Mouse (Mus musculus) neural tube, embryonic 12.5 days (tissue): ENCODE measurements at regions not wholly inside any gene's neighbourhood (a gene's known extent, or its start where the extent isn't known, plus 50 kb on each side); places are given as distances from the start of the nearest gene placed in this dataset.
A peak's percentile ranks its signal among the peaks of the same experiment; 100 is the strongest.

Source experiments
- ATAC-seq: fragments of 200-750 bp; cut with Nextera tagmentation; 2 replicates; pipeline ENCODE4 v1.8.0; 2017; ENCODE audit warnings: low read depth, mild to moderate bottlenecking, moderate TSS enrichment, moderate library complexity; ENCODE audit not compliant: low FRiP score
- H3K27ac ChIP-seq: fragments of 300-500 bp; sonication (generic); 2 replicates; pipeline ENCODE4 v1.5.1; 2016
- H3K27me3 ChIP-seq: fragments of 300-500 bp; sonication (generic); replicated peaks from 2 replicates; pipeline ENCODE4 v1.6.1; 2016; ENCODE audit warnings: mild to moderate bottlenecking
- H3K36me3 ChIP-seq: fragments of 300-500 bp; sonication (generic); 2 replicates; pipeline ENCODE4 v1.6.1; 2016; ENCODE audit warnings: mild to moderate bottlenecking
- H3K4me1 ChIP-seq: fragments of 300-500 bp; sonication (generic); 2 replicates; pipeline ENCODE4 v1.6.1; 2016
- H3K4me2 ChIP-seq: fragments of 300-500 bp; sonication (generic); replicated peaks from 2 replicates; pipeline ENCODE4 v1.6.1; 2016; ENCODE audit warnings: mild to moderate bottlenecking
- H3K4me3 ChIP-seq: fragments of 300-500 bp; sonication (generic); 2 replicates; pipeline ENCODE4 v1.5.1; 2016
- H3K9ac ChIP-seq: fragments of 300-500 bp; sonication (generic); 2 replicates; pipeline ENCODE4 v1.6.1; 2016; ENCODE audit warnings: mild to moderate bottlenecking
- H3K9me3 ChIP-seq: fragments of 300-500 bp; sonication (generic); 2 replicates; pipeline ENCODE4 v1.6.1; 2016; ENCODE audit warnings: mild to moderate bottlenecking
- WGBS: fragments of 180-500 bp; shearing (Covaris S2); methylation state at CpG from one replicate; pipeline ENCODE4 v1.1.7; 2016; 5-methylcytosine and 5-hydroxymethylcytosine counted together

DNA sequence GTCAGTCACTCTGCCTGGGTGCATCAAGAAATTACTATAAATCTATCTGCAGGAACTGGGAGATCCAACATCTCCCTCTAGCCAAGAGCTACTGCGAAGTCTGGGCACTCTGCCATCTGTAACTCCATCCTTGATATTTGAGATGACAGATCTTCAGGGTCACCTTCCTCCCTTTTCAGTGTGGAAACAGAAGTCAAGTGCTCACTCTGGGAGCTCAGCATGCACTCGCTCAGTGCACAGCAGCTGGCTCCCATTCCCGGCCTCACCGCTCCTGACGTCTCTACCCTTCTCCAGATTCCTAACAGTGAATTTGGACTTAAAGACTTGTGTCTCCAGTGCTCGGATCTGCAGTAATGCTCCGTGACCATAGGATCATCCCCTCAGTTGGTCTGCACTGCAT, 400.3 kb downstream of the Fut8 start:
- Histone ChIP-seq H3K4me1 (0 out of 2 replicates have a peak, but pooled peaks cover 3% of the 10 kb centered on the region), H3K4me3 (no peak overlapping the region), H3K9me3 (no peaks in the 10 kb centered on the region), H3K27ac (no peak overlapping the region), H3K36me3 (no peaks in the 10 kb centered on the region), H3K27me3 (no peaks in the 10 kb centered on the region), H3K9ac (no peak overlapping the region), H3K4me2 (no peak overlapping the region)
- WGBS = 82% methylated on average over 7 of the region's 7 CpGs
- no peak for ATAC-seq

DNA sequence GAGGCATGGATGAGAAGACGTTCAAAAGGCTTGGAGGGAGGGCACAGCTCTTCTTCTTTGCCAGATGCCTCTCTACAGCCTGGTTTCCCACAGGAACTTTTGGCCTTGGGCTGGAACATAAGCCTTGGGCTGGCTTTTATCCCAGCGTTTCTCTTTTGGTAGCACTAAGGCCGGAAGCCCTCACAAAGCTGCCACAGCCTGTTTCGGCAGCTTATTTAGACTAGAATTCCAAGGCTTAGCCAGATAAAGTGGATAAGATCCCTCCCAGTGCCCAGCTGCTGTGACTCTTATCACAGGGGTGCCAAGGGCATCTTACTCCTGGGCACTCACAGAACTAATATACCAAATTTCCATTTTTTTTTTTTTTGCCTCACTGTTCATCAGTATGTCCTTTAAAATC, 404.4 kb downstream of the Fut8 start:
- no peak overlapping the region for H3K4me3 ChIP-seq
- no peak for ATAC-seq
- H3K9ac ChIP-seq = no peak overlapping the region
- no peaks in the 10 kb centered on the region for H3K9me3 ChIP-seq
- no peak overlapping the region for H3K27ac ChIP-seq
- no peaks in the 10 kb centered on the region for H3K4me1 ChIP-seq
- 82% methylated on average over 4 of the region's 4 CpGs for WGBS
- H3K27me3 ChIP-seq = no peaks in the 10 kb centered on the region
- no peaks in the 10 kb centered on the region for H3K36me3 ChIP-seq
- no peak overlapping the region for H3K4me2 ChIP-seq

DNA sequence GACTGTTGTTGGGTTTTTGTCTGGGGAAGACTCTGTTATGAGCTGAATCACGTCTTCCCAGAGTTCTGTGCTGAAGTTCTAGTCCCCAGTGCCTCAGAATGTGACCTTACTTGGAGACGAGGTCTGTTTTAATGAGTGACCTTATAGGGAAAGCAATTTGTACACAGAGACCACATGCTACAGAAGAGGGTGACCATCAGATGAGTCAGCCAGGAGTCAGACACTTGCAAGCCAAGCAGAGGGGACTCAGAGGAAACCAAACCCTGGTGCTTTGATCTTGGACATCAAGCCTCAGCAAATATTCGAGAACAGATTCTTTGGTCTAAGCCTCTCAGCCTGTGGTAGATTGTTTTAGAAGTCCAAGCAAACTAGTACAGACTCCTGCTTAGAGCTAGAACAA, 409.9 kb downstream of the Fut8 start:
- Histone ChIP-seq H3K27me3 (no peaks in the 10 kb centered on the region), H3K36me3 (no peaks in the 10 kb centered on the region), H3K4me1 (no peaks in the 10 kb centered on the region), H3K4me2 (no peak overlapping the region), H3K9ac (no peak overlapping the region), H3K9me3 (no peaks in the 10 kb centered on the region), H3K27ac (no peak overlapping the region), H3K4me3 (no peak overlapping the region)
- no peak for ATAC-seq
- WGBS = 72% methylated on average over 3 of the region's 3 CpGs

DNA sequence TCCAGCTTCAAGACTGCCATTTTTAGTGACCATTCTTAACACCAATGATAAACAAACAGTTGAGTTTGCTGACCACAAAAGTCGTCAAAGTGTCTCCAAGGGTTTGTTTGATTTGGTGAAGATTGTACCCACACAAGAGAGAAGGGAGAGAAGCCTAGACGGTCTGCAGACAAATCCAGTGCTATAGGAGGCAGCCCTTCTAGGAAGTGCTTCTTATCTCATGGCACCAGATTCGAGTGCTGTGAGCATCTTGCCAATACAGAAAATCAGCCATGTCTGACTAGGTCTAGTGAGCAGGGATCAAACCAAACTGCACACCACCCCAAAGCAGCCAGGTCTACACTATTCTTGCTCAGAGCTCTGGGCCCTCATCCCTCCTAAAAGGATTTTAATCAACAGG, 416.4 kb downstream of the Fut8 start:
- H3K36me3 ChIP-seq = no peaks in the 10 kb centered on the region
- no peak for ATAC-seq
- 82% methylated on average over 3 of the region's 3 CpGs for WGBS
- H3K9ac ChIP-seq = no peak overlapping the region
- no peak overlapping the region for H3K4me3 ChIP-seq
- no peak overlapping the region for H3K27ac ChIP-seq
- no peaks in the 10 kb centered on the region for H3K9me3 ChIP-seq
- 0 out of 2 replicates have a peak, but pooled peaks cover 7% of the 10 kb centered on the region for H3K4me1 ChIP-seq
- H3K27me3 ChIP-seq = no peaks in the 10 kb centered on the region
- H3K4me2 ChIP-seq = no peak overlapping the region

DNA sequence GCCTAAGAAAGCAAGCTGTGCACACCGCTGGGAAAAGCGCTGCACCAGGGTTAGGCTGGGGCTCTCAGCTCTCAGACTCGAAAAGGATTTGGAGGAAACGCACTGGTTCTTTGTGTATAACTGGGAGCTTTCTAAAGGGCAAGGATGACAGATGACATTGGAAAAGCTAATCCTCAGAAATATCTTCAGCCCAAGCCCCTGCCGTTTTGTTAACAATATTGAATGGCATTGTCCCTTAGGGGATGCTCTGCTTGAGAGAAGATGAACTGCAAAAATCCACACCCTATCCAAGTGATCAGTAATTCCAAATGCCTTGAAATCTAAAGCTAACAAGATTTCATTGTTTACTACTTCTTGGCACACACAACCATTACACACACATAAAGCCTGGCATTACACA, 419.1 kb downstream of the Fut8 start:
- H3K27me3 ChIP-seq = no peaks in the 10 kb centered on the region
- no peaks in the 10 kb centered on the region for H3K36me3 ChIP-seq
- H3K4me3 ChIP-seq = no peak overlapping the region
- H3K4me2 ChIP-seq = no peak overlapping the region
- no peaks in the 10 kb centered on the region for H3K9me3 ChIP-seq
- no peak overlapping the region for H3K27ac ChIP-seq
- 56% methylated on average over 5 of the region's 5 CpGs for WGBS
- 0 out of 2 replicates have a peak, but pooled peaks cover 7% of the 10 kb centered on the region for H3K4me1 ChIP-seq
- ATAC-seq = no peak
- H3K9ac ChIP-seq = no peak overlapping the region

DNA sequence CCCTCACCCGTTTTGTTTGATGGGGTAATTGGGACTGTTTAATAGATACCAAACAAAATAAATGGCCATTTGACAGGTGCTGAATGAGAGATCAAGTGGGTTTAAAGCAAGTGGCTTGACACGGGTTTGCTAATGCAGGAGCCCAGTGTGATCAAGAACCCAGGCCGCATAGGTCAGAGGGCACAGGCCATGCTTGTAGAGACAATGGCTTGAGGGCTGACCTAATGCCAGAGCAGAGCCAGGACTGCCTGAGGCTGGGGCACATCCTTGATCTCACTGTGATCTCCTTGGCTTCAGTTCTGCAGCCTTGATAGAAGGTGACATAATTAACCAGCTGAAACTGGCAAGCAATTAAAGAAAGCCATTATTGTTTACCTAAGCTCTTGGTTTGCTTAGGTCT, 420.0 kb downstream of the Fut8 start:
- no peak overlapping the region for H3K4me2 ChIP-seq
- H3K27ac ChIP-seq = no peak overlapping the region
- no peaks in the 10 kb centered on the region for H3K9me3 ChIP-seq
- H3K4me3 ChIP-seq = no peak overlapping the region
- H3K9ac ChIP-seq = no peak overlapping the region
- no peak for ATAC-seq
- 0 out of 2 replicates have a peak, but pooled peaks cover 7% of the 10 kb centered on the region for H3K4me1 ChIP-seq
- H3K27me3 ChIP-seq = no peaks in the 10 kb centered on the region
- 22% methylated on average over 3 of the region's 3 CpGs for WGBS
- no peaks in the 10 kb centered on the region for H3K36me3 ChIP-seq

DNA sequence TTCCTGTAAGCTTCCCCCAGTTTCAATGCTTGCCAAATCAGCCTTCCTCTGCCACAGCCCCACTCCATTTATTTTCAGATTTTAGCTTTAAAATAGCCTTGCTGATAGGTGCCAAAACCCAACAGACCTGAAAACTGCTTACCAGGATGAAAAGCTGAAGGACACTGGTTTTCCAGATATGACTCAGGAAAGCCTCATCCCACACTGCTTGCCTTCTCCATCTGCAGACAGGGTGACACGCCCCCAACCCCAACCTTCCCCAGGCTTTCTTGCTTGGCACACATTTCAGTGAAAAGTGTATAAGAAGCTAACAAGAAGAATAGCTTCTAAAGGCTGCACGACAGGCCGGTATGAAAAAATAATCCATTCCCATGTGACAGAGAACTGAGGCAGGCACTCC, 425.3 kb downstream of the Fut8 start:
- H3K27me3 ChIP-seq = no peaks in the 10 kb centered on the region
- no peak for ATAC-seq
- no peaks in the 10 kb centered on the region for H3K9me3 ChIP-seq
- no peak overlapping the region for H3K9ac ChIP-seq
- H3K36me3 ChIP-seq = no peaks in the 10 kb centered on the region
- no peak overlapping the region for H3K4me2 ChIP-seq
- no peak overlapping the region for H3K27ac ChIP-seq
- H3K4me3 ChIP-seq = no peak overlapping the region
- 88% methylated on average over 3 of the region's 3 CpGs for WGBS
- no peaks in the 10 kb centered on the region for H3K4me1 ChIP-seq

DNA sequence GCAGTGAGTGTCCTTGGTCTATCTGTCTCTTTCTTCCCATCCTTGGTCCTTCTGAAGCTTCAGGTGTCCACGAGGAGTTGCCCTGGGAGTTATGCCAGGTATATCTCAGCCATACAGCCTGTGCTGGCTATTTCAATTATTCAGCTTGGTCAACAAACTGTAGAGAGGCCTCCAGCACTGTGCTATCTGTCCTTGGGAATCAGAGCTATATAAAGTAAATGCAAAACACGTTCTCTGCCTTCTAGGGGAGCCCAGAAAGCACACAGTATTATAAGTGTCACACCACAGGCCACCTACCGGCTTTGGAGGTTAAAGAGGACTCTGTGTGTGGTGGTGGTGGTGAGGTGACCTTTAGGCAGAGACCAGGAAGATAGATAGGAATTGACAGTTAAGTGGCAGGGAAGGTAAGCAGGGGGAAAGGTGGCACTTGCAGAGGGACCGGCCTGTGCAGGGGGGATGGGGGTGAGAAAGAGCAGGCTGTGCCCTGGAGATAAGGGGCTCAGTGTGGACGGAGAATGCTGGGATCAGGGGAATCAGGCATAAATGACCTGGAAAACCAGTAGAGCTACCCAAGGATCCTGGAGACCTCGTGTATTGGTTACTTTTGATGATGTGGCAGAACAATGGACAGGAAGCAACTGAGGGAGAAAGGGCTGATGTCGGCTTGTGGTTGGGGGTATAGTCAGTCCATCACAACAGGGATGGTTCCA, 425.9 kb downstream of the Fut8 start:
- WGBS = 76% methylated on average over 7 of the region's 7 CpGs
- Histone ChIP-seq H3K4me1 (no peaks in the 10 kb centered on the region), H3K9me3 (no peaks in the 10 kb centered on the region), H3K9ac (no peak overlapping the region), H3K27ac (no peak overlapping the region), H3K4me3 (no peak overlapping the region), H3K36me3 (no peaks in the 10 kb centered on the region), H3K4me2 (no peak overlapping the region), H3K27me3 (no peaks in the 10 kb centered on the region)
- ATAC-seq = no peak

DNA sequence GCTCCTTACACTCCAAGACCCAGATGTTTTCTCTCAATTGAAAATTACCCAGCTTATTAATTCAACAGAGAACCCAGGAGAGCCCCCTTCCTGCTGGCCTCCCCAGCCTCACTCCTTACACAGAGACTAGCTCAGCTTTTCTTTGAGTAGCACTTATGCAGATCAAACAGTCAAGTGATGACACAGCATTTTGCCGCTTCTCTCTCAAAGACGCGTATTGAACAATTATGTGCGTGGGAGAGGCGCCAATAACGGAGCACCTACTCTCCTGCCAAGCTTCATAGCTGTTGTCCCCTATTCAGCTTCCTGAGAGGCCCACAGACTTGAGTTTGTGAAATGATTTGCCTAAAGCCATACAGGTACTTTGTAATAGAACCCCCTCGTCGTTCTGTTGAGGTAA, 428.5 kb downstream of the Fut8 start:
- no peak overlapping the region for H3K9ac ChIP-seq
- H3K9me3 ChIP-seq = no peaks in the 10 kb centered on the region
- H3K36me3 ChIP-seq = no peaks in the 10 kb centered on the region
- H3K4me3 ChIP-seq = no peak overlapping the region
- H3K4me2 ChIP-seq = no peak overlapping the region
- H3K27ac ChIP-seq = no peak overlapping the region
- no peaks in the 10 kb centered on the region for H3K27me3 ChIP-seq
- no peaks in the 10 kb centered on the region for H3K4me1 ChIP-seq
- 85% methylated on average over 8 of the region's 8 CpGs for whole genome bisulfite sequencing
- ATAC-seq = no peak

DNA sequence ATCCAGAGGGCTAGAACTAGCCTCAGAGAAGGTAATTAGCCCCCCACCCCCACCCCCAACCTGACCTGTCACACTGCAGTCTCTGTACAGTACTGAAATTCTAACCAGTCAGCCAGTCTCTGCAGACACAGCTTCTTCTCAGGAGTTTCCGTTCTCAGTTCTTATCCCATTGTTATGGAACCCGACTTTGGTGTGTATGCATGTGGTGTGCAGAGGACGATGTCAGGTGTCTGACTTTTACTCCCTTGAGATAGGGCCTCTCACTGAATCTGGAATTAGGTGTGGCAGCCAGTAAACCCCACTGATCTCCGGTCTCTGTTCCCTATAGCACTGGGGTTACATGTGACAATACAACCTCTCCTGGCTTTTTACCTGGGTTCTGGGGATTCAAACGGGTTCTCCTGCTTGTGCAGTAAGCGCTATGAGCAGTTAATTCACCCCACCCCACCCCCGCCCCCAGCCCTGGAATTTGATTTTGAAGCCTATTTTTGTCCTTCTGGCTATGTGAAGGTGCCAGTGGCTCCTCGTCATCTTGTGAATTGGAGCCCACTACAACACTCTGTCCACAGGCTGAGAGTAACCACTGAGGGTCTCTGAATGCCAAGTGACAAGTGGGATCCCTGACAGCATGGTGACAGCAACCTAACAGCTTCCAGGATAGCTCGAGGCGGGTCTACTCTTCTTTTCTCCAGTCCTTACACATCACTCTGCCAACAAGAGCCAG, 429.4 kb downstream of the Fut8 start:
- 79% methylated on average over 10 of the region's 10 CpGs for WGBS
- H3K36me3 ChIP-seq = no peaks in the 10 kb centered on the region

DNA sequence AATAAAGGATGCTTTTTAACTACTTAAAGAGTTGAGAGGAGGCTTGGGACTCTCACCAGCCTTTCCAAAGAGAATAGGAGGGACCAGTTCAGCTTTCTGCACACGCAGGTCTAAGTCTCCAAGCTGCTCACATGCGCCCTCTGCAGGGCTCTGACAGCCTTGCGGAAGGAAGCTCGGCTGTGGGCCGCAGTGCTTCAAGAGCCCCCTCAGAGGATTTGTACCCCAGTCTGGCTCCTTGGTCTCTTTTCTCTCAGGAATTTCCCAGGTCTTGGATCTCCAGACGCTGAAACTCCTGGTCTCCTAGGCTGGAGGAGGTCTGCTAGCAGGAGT, 429.9 kb downstream of the Fut8 start:
- no peak overlapping the region for H3K27ac ChIP-seq
- WGBS = 6% methylated on average over 6 of the region's 6 CpGs
- H3K4me2 ChIP-seq = no peak overlapping the region
- no peaks in the 10 kb centered on the region for H3K9me3 ChIP-seq
- H3K36me3 ChIP-seq = no peaks in the 10 kb centered on the region
- peak; percentile 63; the same call in 1 of the 2 replicates for ATAC-seq
- no peak overlapping the region for H3K9ac ChIP-seq
- no peaks in the 10 kb centered on the region for H3K4me1 ChIP-seq
- no peaks in the 10 kb centered on the region for H3K27me3 ChIP-seq
- no peak overlapping the region for H3K4me3 ChIP-seq

More for the DNA sequence above, 429.4 kb downstream of the Fut8 start:
- H3K27me3 ChIP-seq = no peaks in the 10 kb centered on the region
- no peaks in the 10 kb centered on the region for H3K9me3 ChIP-seq
- no peak overlapping the region for H3K9ac ChIP-seq
- H3K4me2 ChIP-seq = no peak overlapping the region
- H3K4me3 ChIP-seq = no peak overlapping the region
- H3K27ac ChIP-seq = no peak overlapping the region
- no peak for ATAC-seq
- no peaks in the 10 kb centered on the region for H3K4me1 ChIP-seq

DNA sequence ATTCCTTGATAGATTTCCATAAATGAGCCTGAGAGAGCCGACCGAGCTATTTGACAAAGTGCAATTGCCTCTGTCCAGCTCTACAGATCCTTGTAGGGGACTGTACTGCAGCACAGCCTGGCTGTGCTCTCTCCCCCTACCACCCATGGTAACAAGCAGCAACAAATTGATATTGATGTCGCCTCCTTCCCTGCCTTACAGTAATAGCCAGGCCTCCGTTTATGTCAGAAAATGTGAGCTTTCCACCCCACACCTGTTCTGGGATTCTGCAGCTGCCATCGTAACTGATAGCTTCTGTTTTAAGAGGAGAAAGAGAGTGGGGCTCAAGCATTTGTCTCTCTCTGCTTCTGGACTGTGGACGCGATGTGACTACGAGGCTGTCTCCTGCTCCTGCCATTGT, 432.6 kb downstream of the Fut8 start:
- WGBS = 72% methylated on average over 8 of the region's 8 CpGs

DNA sequence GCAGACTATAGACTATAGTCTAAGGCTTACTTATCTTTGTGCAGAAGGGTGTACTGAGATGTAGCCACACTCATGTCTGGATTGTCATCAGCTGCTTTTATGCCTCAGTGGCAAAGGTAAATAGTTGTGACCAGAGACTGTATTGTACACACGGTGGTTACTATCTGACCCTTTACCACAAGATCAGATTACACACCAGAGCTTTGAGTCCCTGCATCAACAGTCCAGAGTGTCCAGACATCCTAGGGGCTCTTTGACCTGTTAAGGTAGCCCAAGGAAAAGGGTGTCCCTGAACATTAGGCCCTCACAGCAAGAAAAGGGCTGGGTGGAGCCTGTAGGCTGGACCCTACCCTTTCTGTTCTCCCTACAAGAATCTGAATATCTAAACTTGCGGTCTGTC, 436.4 kb downstream of the Fut8 start:
- H3K4me2 ChIP-seq = no peak overlapping the region
- no peak overlapping the region for H3K27ac ChIP-seq
- H3K4me3 ChIP-seq = no peak overlapping the region
- no peak for ATAC-seq
- no peaks in the 10 kb centered on the region for H3K36me3 ChIP-seq
- H3K27me3 ChIP-seq = no peaks in the 10 kb centered on the region
- no peaks in the 10 kb centered on the region for H3K9me3 ChIP-seq
- 0 out of 2 replicates have a peak, but pooled peaks cover 4% of the 10 kb centered on the region for H3K4me1 ChIP-seq
- 77% methylated on average over 2 of the region's 2 CpGs for WGBS
- H3K9ac ChIP-seq = no peak overlapping the region

More for the DNA sequence above, 432.6 kb downstream of the Fut8 start:
- H3K9ac ChIP-seq = no peak overlapping the region
- H3K4me3 ChIP-seq = no peak overlapping the region
- no peaks in the 10 kb centered on the region for H3K27me3 ChIP-seq
- no peaks in the 10 kb centered on the region for H3K9me3 ChIP-seq
- no peaks in the 10 kb centered on the region for H3K36me3 ChIP-seq
- no peaks in the 10 kb centered on the region for H3K4me1 ChIP-seq
- no peak for ATAC-seq
- no peak overlapping the region for H3K27ac ChIP-seq
- H3K4me2 ChIP-seq = no peak overlapping the region
